Mouse (Mus musculus): ENCODE results near the gene Galr3. TPM values are rescaled to one million over a fixed set of nuclear protein-coding genes. Genes with fewer than 3 reads are reported as not detected.

Galr3 gene
- 0.22 and 0.34 TPM in 2 replicates for polyA plus RNA-seq (2014; fragmentation: Nextera tagmentation; extraction: Ambion mirVana)

GRCm38 (mm10) chr15:79041585-79041984 lies at the start of gene Galr3:
TSS of gene Galr3 (plus strand) at chr15:79041885.
- DNase-seq (ENCODE audit: low spot score) (no peak), ATAC-seq (replicated peaks; ENCODE audit: low FRiP score) (no peak)
- Histone ChIP-seq H3K36me3 (ENCODE audit: control insufficient read depth, insufficient read depth, low read length) (no peaks in the 10 kb centered on the region), H3K4me3 (ENCODE audit: low read depth, low read length) (peak within 1 kb of the TSS; percentile 63), H3K9me3 (ENCODE audit: control insufficient read depth, low read length) (no peaks in the 10 kb centered on the region), H3K27ac (ENCODE audit: low read depth, low read length) (no peak within 1 kb of the TSS), H3K9ac (ENCODE audit: low read depth, low read length) (peak within 1 kb of the TSS; percentile 62), H3K4me1 (replicated peaks; ENCODE audit: control insufficient read depth, insufficient read depth, low read length) (peaks cover 42% of the 10 kb centered on the region), H3K27me3 (replicated peaks; ENCODE audit: control insufficient read depth, insufficient read depth, low read length) (peaks cover 43% of the 10 kb centered on the region), H3K4me2 (peak within 1 kb of the TSS; percentile 95)
- 71% methylated on average over 6 of the region's 6 CpGs for WGBS

- ATAC-seq (replicated peaks; ENCODE audit: low FRiP score): no peak
- no peak overlapping the region for H3K4me2 ChIP-seq
- H3K36me3 ChIP-seq (ENCODE audit: control insufficient read depth, insufficient read depth, low read length): peaks cover 56% of the 10 kb centered on the region
- WGBS: 84% methylated on average over 7 of the region's 7 CpGs
- no peak overlapping the region for H3K9ac ChIP-seq (ENCODE audit: low read depth, low read length)
- H3K27me3 ChIP-seq (replicated peaks; ENCODE audit: control insufficient read depth, insufficient read depth, low read length): no peaks in the 10 kb centered on the region
- peaks cover 12% of the 10 kb centered on the region for H3K4me1 ChIP-seq (replicated peaks; ENCODE audit: control insufficient read depth, insufficient read depth, low read length)
- H3K4me3 ChIP-seq (ENCODE audit: low read depth, low read length): no peak overlapping the region
- DNase-seq (ENCODE audit: low spot score): no peak
- no peak overlapping the region for H3K27ac ChIP-seq (ENCODE audit: low read depth, low read length)
- no peaks in the 10 kb centered on the region for H3K9me3 ChIP-seq (ENCODE audit: control insufficient read depth, low read length)
Measured at GRCm38 (mm10) chr15:78992235-78992634, 49.5 kb upstream of the Galr3 start.

GRCm38 (mm10) chr15:78992925-78993324 lies 48.8 kb upstream of the Galr3 start:
- Histone ChIP-seq H3K4me1 (replicated peaks; ENCODE audit: control insufficient read depth, insufficient read depth, low read length) (peaks cover 12% of the 10 kb centered on the region), H3K27ac (ENCODE audit: low read depth, low read length) (no peak overlapping the region), H3K9ac (ENCODE audit: low read depth, low read length) (no peak overlapping the region), H3K4me3 (ENCODE audit: low read depth, low read length) (no peak overlapping the region), H3K27me3 (replicated peaks; ENCODE audit: control insufficient read depth, insufficient read depth, low read length) (no peaks in the 10 kb centered on the region), H3K9me3 (ENCODE audit: control insufficient read depth, low read length) (no peaks in the 10 kb centered on the region), H3K36me3 (ENCODE audit: control insufficient read depth, insufficient read depth, low read length) (peaks cover 56% of the 10 kb centered on the region), H3K4me2 (no peak overlapping the region)
- DNase-seq (ENCODE audit: low spot score) (no peak), ATAC-seq (replicated peaks; ENCODE audit: low FRiP score) (no peak)
- WGBS: 95% methylated on average over 24 of the region's 24 CpGs

- WGBS: 74% methylated on average over 4 of the region's 4 CpGs
- DNase-seq (ENCODE audit: low spot score) (no peak), ATAC-seq (replicated peaks; ENCODE audit: low FRiP score) (peak; percentile 60; the same call in 1 of the 2 replicates)
- peaks cover 41% of the 10 kb centered on the region for H3K36me3 ChIP-seq (ENCODE audit: control insufficient read depth, insufficient read depth, low read length)
- no peak overlapping the region for H3K4me2 ChIP-seq
- peaks cover 12% of the 10 kb centered on the region for H3K4me1 ChIP-seq (replicated peaks; ENCODE audit: control insufficient read depth, insufficient read depth, low read length)
- no peak overlapping the region for H3K9ac ChIP-seq (ENCODE audit: low read depth, low read length)
- H3K4me3 ChIP-seq (ENCODE audit: low read depth, low read length): no peak overlapping the region
- H3K9me3 ChIP-seq (ENCODE audit: control insufficient read depth, low read length): no peaks in the 10 kb centered on the region
- no peaks in the 10 kb centered on the region for H3K27me3 ChIP-seq (replicated peaks; ENCODE audit: control insufficient read depth, insufficient read depth, low read length)
- no peak overlapping the region for H3K27ac ChIP-seq (ENCODE audit: low read depth, low read length)
Measured at GRCm38 (mm10) chr15:78995916-78996315, 45.8 kb upstream of the Galr3 start.

GRCm38 (mm10) chr15:78996663-78997062 lies 45.0 kb upstream of the Galr3 start:
- no peak overlapping the region for H3K4me3 ChIP-seq (ENCODE audit: low read depth, low read length)
- peaks cover 12% of the 10 kb centered on the region for H3K4me1 ChIP-seq (replicated peaks; ENCODE audit: control insufficient read depth, insufficient read depth, low read length)
- peaks cover 35% of the 10 kb centered on the region for H3K36me3 ChIP-seq (ENCODE audit: control insufficient read depth, insufficient read depth, low read length)
- no peak overlapping the region for H3K4me2 ChIP-seq
- H3K9ac ChIP-seq (ENCODE audit: low read depth, low read length): no peak overlapping the region
- no peak overlapping the region for H3K27ac ChIP-seq (ENCODE audit: low read depth, low read length)
- ATAC-seq (replicated peaks; ENCODE audit: low FRiP score) (no peak), DNase-seq (ENCODE audit: low spot score) (no peak)
- no peaks in the 10 kb centered on the region for H3K27me3 ChIP-seq (replicated peaks; ENCODE audit: control insufficient read depth, insufficient read depth, low read length)
- 66% methylated on average over 3 of the region's 3 CpGs for WGBS
- H3K9me3 ChIP-seq (ENCODE audit: control insufficient read depth, low read length): no peaks in the 10 kb centered on the region

- H3K4me1 ChIP-seq (replicated peaks; ENCODE audit: control insufficient read depth, insufficient read depth, low read length): peaks cover 12% of the 10 kb centered on the region
- no peak for DNase-seq (ENCODE audit: low spot score)
Measured at GRCm38 (mm10) chr15:78998348-78998747, 43.3 kb upstream of the Galr3 start.

GRCm38 (mm10) chr15:78999586-78999985 lies 42.1 kb upstream of the Galr3 start:
- Histone ChIP-seq H3K36me3 (ENCODE audit: control insufficient read depth, insufficient read depth, low read length) (peaks cover 30% of the 10 kb centered on the region), H3K9ac (ENCODE audit: low read depth, low read length) (no peak overlapping the region), H3K27me3 (replicated peaks; ENCODE audit: control insufficient read depth, insufficient read depth, low read length) (no peaks in the 10 kb centered on the region), H3K4me1 (replicated peaks; ENCODE audit: control insufficient read depth, insufficient read depth, low read length) (peaks cover 12% of the 10 kb centered on the region), H3K9me3 (ENCODE audit: control insufficient read depth, low read length) (no peaks in the 10 kb centered on the region), H3K4me2 (no peak overlapping the region), H3K4me3 (ENCODE audit: low read depth, low read length) (no peak overlapping the region), H3K27ac (ENCODE audit: low read depth, low read length) (no peak overlapping the region)
- DNase-seq (ENCODE audit: low spot score): no peak
- no peak for ATAC-seq (replicated peaks; ENCODE audit: low FRiP score)
- 91% methylated on average over 11 of the region's 11 CpGs for WGBS

More at GRCm38 (mm10) chr15:78998348-78998747, 43.3 kb upstream of the Galr3 start:
- Histone ChIP-seq H3K4me2 (no peak overlapping the region), H3K9ac (ENCODE audit: low read depth, low read length) (no peak overlapping the region), H3K36me3 (ENCODE audit: control insufficient read depth, insufficient read depth, low read length) (peaks cover 30% of the 10 kb centered on the region), H3K27me3 (replicated peaks; ENCODE audit: control insufficient read depth, insufficient read depth, low read length) (no peaks in the 10 kb centered on the region), H3K9me3 (ENCODE audit: control insufficient read depth, low read length) (no peaks in the 10 kb centered on the region), H3K27ac (ENCODE audit: low read depth, low read length) (no peak overlapping the region), H3K4me3 (ENCODE audit: low read depth, low read length) (no peak overlapping the region)
- whole genome bisulfite sequencing: 75% methylated on average over 8 of the region's 8 CpGs
- no peak for ATAC-seq (replicated peaks; ENCODE audit: low FRiP score)

GRCm38 (mm10) chr15:79000357-79000791 lies 41.3 kb upstream of the Galr3 start:
- no peaks in the 10 kb centered on the region for H3K9me3 ChIP-seq (ENCODE audit: control insufficient read depth, low read length)
- no peak overlapping the region for H3K4me3 ChIP-seq (ENCODE audit: low read depth, low read length)
- H3K9ac ChIP-seq (ENCODE audit: low read depth, low read length): no peak overlapping the region
- H3K27ac ChIP-seq (ENCODE audit: low read depth, low read length): no peak overlapping the region
- DNase-seq (ENCODE audit: low spot score): no peak
- H3K4me2 ChIP-seq: no peak overlapping the region
- no peaks in the 10 kb centered on the region for H3K27me3 ChIP-seq (replicated peaks; ENCODE audit: control insufficient read depth, insufficient read depth, low read length)
- no peak for ATAC-seq (replicated peaks; ENCODE audit: low FRiP score)
- H3K36me3 ChIP-seq (ENCODE audit: control insufficient read depth, insufficient read depth, low read length): peaks cover 31% of the 10 kb centered on the region
- 80% methylated on average over 7 of the region's 7 CpGs for WGBS
- H3K4me1 ChIP-seq (replicated peaks; ENCODE audit: control insufficient read depth, insufficient read depth, low read length): peaks cover 12% of the 10 kb centered on the region

- no peak overlapping the region; the same call in 1 of the 2 replicates for H3K9ac ChIP-seq (ENCODE audit: low read depth, low read length)
- ATAC-seq (replicated peaks; ENCODE audit: low FRiP score) (no peak), DNase-seq (ENCODE audit: low spot score) (no peak)
- H3K4me1 ChIP-seq (replicated peaks; ENCODE audit: control insufficient read depth, insufficient read depth, low read length): peaks cover 3% of the 10 kb centered on the region; the same call in 1 of the 2 replicates
- WGBS: 91% methylated on average over 5 of the region's 5 CpGs
- no peak overlapping the region for H3K4me2 ChIP-seq
- H3K27me3 ChIP-seq (replicated peaks; ENCODE audit: control insufficient read depth, insufficient read depth, low read length): no peaks in the 10 kb centered on the region
- no peak overlapping the region for H3K27ac ChIP-seq (ENCODE audit: low read depth, low read length)
- no peaks in the 10 kb centered on the region for H3K9me3 ChIP-seq (ENCODE audit: control insufficient read depth, low read length)
- no peak overlapping the region for H3K4me3 ChIP-seq (ENCODE audit: low read depth, low read length)
- peaks cover 33% of the 10 kb centered on the region for H3K36me3 ChIP-seq (ENCODE audit: control insufficient read depth, insufficient read depth, low read length)
Measured at GRCm38 (mm10) chr15:79001559-79001958, 40.1 kb upstream of the Galr3 start.

All from liver, embryonic 11.5 days (tissue).